Mouse (Mus musculus): ENCODE measurements around the gene Scgb1a1. TPM values are rescaled to one million over a fixed set of nuclear protein-coding genes. Genes with fewer than 3 reads are reported as not detected.

Scgb1a1 gene
- polyA plus RNA-seq, 1 experiment from 2014 or later: not detected

DNA sequence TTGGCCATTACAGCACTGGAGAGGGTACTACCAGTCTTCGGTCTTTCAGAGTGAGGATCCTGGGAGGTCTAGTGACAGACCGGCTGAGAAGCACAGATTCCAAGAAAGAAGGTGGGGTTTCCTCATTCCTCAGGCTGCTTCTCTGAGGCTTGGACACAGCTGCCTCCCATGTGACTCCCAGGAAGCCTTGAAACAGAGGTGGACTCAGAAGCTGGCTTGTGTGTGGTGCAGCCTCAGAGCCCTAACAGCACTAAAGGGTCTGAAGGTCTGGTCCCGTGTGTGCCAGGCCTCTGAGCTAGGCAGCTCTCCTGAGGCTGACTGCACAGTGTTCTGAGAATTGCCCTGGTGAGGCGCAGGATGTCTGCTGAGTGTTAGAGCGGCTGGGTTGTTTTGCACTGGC, 18.3 kb upstream of the Scgb1a1 start:
- Histone ChIP-seq H3K4me2 (ENCODE audit: low read depth, severe bottlenecking) (no peak overlapping the region), H3K9me3 (ENCODE audit: control insufficient read depth, low read length) (no peaks in the 10 kb centered on the region), H3K27me3 (ENCODE audit: control insufficient read depth, insufficient read depth, low read length) (no peaks in the 10 kb centered on the region), H3K4me1 (ENCODE audit: control insufficient read depth, insufficient read depth, low read length) (no peaks in the 10 kb centered on the region; the same call in 1 of the 2 replicates), H3K27ac (replicated peaks; ENCODE audit: low read depth, low read length) (no peak overlapping the region), H3K36me3 (ENCODE audit: control insufficient read depth, insufficient read depth, low read length) (no peaks in the 10 kb centered on the region), H3K4me3 (ENCODE audit: low read depth, low read length) (no peak overlapping the region), H3K9ac (ENCODE audit: low read length) (0 out of 2 replicates have a peak overlapping the region, but pooled peaks have one; percentile 23)
- no peak for DNase-seq (ENCODE audit: low spot score)
- ATAC-seq (ENCODE audit: insufficient number of reproducible peaks, low FRiP score, low TSS enrichment, low read depth): no peak
- WGBS: 55% methylated on average over 5 of the region's 5 CpGs

DNA sequence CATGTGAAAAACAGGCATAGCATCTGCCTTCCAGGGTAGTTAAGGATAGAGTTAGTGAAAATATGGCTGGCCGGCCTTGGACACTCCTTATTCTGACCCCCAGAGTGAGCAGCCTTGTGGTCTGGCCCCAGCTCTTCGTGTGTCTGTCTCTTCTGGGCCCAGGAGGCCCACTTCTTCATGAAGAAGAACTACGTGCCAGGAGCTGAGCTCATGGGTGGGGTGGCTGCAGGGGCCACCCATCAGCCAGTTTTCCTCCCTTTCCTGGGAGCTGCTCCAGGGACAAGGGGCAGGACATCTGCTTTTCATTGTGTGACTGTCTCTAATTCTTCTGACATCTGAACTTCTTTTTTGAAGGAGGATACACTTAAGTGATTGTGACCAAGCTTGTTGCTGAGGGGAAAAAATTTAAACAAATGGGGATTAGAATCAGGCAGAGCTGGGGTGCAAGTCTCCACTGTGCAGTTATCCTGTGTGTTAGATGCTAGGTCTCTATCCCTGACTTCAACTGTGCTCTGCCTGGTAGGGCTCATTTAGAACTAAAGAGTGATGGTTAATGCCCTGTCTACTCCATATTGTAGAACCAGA, 17.4 kb upstream of the Scgb1a1 start:
- WGBS: 69% methylated on average over 3 of the region's 3 CpGs
- H3K4me3 ChIP-seq (ENCODE audit: low read depth, low read length): no peak overlapping the region
- no peaks in the 10 kb centered on the region for H3K36me3 ChIP-seq (ENCODE audit: control insufficient read depth, insufficient read depth, low read length)
- ATAC-seq (ENCODE audit: insufficient number of reproducible peaks, low FRiP score, low TSS enrichment, low read depth) (no peak), DNase-seq (ENCODE audit: low spot score) (no peak)
- no peaks in the 10 kb centered on the region; the same call in 1 of the 2 replicates for H3K4me1 ChIP-seq (ENCODE audit: control insufficient read depth, insufficient read depth, low read length)
- no peaks in the 10 kb centered on the region for H3K9me3 ChIP-seq (ENCODE audit: control insufficient read depth, low read length)
- H3K27ac ChIP-seq (replicated peaks; ENCODE audit: low read depth, low read length): no peak overlapping the region
- no peak overlapping the region for H3K9ac ChIP-seq (ENCODE audit: low read length)
- H3K4me2 ChIP-seq (ENCODE audit: low read depth, severe bottlenecking): no peak overlapping the region
- no peaks in the 10 kb centered on the region for H3K27me3 ChIP-seq (ENCODE audit: control insufficient read depth, insufficient read depth, low read length)

DNA sequence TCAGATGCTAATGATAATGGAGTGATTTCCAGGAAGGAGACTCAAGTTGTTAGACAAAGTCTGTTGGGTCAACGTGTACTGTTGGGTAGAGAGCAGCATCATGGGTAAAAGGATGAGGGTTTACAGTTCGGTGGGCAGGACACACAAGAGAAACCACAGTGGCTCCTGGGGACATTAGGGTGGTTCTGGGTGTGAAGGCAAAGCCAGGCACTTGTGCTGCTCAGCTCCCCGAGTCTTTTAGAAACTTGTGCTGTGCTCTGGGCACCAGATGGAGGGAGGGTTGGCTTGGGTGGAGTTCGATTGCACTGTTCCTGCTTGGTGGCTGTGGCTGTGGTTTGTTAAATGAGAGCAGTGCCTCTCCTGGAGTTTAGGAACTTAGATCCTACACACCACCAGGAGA, 16.2 kb upstream of the Scgb1a1 start:
- no peak for DNase-seq (ENCODE audit: low spot score)
- Histone ChIP-seq H3K27ac (replicated peaks; ENCODE audit: low read depth, low read length) (no peak overlapping the region), H3K27me3 (ENCODE audit: control insufficient read depth, insufficient read depth, low read length) (no peaks in the 10 kb centered on the region), H3K36me3 (ENCODE audit: control insufficient read depth, insufficient read depth, low read length) (no peaks in the 10 kb centered on the region), H3K4me3 (ENCODE audit: low read depth, low read length) (no peak overlapping the region), H3K9ac (ENCODE audit: low read length) (no peak overlapping the region), H3K9me3 (ENCODE audit: control insufficient read depth, low read length) (no peaks in the 10 kb centered on the region), H3K4me1 (ENCODE audit: control insufficient read depth, insufficient read depth, low read length) (no peaks in the 10 kb centered on the region; the same call in 1 of the 2 replicates), H3K4me2 (ENCODE audit: low read depth, severe bottlenecking) (no peak overlapping the region)
- 86% methylated on average over 4 of the region's 4 CpGs for WGBS
- no peak for ATAC-seq (ENCODE audit: insufficient number of reproducible peaks, low FRiP score, low TSS enrichment, low read depth)

DNA sequence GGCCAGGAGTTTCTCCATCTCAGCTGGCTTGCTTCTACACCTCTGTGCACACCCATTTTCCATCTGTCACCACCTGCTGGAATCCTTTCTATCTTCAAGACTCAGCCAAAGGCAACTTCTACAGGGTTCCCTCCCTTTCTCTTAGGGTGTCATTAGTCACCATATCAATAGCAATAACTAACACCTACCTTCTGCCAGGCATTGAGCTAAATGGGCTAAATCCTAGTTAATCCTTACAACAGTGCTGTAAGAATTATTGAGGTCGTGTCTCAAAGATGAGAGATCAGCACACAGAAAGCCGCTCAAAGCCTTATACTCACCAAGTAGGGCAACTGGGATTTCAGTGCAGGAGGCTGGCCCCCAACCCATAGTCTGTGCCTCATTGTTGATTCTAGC, 13.3 kb upstream of the Scgb1a1 start:
- DNase-seq (ENCODE audit: low spot score) (no peak), ATAC-seq (ENCODE audit: insufficient number of reproducible peaks, low FRiP score, low TSS enrichment, low read depth) (no peak)
- Histone ChIP-seq H3K4me2 (ENCODE audit: low read depth, severe bottlenecking) (no peak overlapping the region), H3K27me3 (ENCODE audit: control insufficient read depth, insufficient read depth, low read length) (no peaks in the 10 kb centered on the region), H3K36me3 (ENCODE audit: control insufficient read depth, insufficient read depth, low read length) (no peaks in the 10 kb centered on the region), H3K27ac (replicated peaks; ENCODE audit: low read depth, low read length) (no peak overlapping the region), H3K9me3 (ENCODE audit: control insufficient read depth, low read length) (no peaks in the 10 kb centered on the region), H3K4me3 (ENCODE audit: low read depth, low read length) (no peak overlapping the region), H3K9ac (ENCODE audit: low read length) (no peak overlapping the region), H3K4me1 (ENCODE audit: control insufficient read depth, insufficient read depth, low read length) (no peaks in the 10 kb centered on the region; the same call in 1 of the 2 replicates)
- WGBS: 71% methylated on average over 2 of the region's 2 CpGs

DNA sequence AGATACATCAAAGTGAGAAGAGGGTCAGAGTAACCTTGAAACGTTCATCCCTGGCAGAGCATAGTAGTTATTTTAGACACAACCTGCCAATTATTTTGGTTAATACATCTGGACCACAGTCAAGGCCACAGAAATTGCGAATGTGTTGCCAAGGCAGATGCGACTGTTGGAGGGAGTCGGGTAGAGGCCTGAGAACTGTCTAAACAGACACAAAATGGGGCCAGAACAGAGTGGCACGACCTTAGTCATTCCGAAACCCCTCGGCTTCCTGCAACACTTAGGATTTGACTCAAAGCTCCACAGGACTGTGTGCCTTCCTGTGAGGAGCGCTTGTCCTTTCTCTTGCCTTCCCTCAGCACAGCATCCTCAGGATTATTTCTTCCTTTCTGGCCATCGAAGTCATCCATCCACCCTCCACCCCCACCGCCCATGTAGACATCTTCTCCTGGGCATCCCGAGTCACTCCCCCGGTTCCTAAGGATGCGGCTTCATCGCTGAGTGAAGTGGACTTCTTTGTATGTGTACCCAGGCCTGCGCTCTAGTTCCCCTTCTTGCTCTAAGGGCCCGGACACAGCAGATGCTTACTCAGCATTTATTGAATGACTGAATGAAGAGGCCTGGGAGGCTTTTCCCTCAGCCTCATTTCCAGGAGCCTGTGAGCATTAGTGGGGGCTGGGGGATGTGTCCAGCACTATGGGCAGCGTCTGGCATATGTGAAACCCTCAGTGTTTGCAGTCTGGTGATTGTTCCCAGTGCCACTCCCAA, 12.7 kb upstream of the Scgb1a1 start:
- Histone ChIP-seq H3K36me3 (ENCODE audit: control insufficient read depth, insufficient read depth, low read length) (no peaks in the 10 kb centered on the region), H3K9ac (ENCODE audit: low read length) (no peak overlapping the region), H3K4me3 (ENCODE audit: low read depth, low read length) (no peak overlapping the region), H3K27ac (replicated peaks; ENCODE audit: low read depth, low read length) (no peak overlapping the region), H3K4me2 (ENCODE audit: low read depth, severe bottlenecking) (no peak overlapping the region), H3K27me3 (ENCODE audit: control insufficient read depth, insufficient read depth, low read length) (no peaks in the 10 kb centered on the region), H3K9me3 (ENCODE audit: control insufficient read depth, low read length) (no peaks in the 10 kb centered on the region), H3K4me1 (ENCODE audit: control insufficient read depth, insufficient read depth, low read length) (no peaks in the 10 kb centered on the region)
- WGBS: 82% methylated on average over 17 of the region's 17 CpGs
- no peak for ATAC-seq (ENCODE audit: insufficient number of reproducible peaks, low FRiP score, low TSS enrichment, low read depth)
- DNase-seq (ENCODE audit: low spot score): no peak

DNA sequence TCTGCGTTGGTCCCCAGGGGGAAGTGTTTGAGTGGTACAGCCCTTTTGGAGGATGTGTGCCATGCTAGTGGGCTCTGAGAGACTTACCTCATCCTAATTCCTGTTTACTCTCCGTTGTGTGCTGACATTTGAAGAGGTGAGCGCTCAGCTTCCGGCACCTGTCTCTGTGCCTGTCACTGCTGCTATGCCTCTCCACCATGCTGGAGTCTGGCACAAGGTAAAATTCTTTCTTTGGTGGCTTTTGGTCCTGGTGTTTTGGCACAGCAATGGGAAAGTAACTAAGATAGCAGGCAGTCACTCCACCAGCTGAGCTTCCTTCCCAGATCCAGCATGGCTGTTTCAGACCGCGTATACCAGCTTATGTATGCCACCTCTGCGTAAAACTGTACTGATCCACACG, 12.0 kb upstream of the Scgb1a1 start:
- DNase-seq (ENCODE audit: low spot score): no peak
- Histone ChIP-seq H3K9ac (ENCODE audit: low read length) (no peak overlapping the region), H3K4me1 (ENCODE audit: control insufficient read depth, insufficient read depth, low read length) (no peaks in the 10 kb centered on the region), H3K4me3 (ENCODE audit: low read depth, low read length) (no peak overlapping the region), H3K27me3 (ENCODE audit: control insufficient read depth, insufficient read depth, low read length) (no peaks in the 10 kb centered on the region), H3K9me3 (ENCODE audit: control insufficient read depth, low read length) (no peaks in the 10 kb centered on the region), H3K36me3 (ENCODE audit: control insufficient read depth, insufficient read depth, low read length) (no peaks in the 10 kb centered on the region), H3K27ac (replicated peaks; ENCODE audit: low read depth, low read length) (no peak overlapping the region), H3K4me2 (ENCODE audit: low read depth, severe bottlenecking) (no peak overlapping the region)
- ATAC-seq (ENCODE audit: insufficient number of reproducible peaks, low FRiP score, low TSS enrichment, low read depth): no peak
- WGBS: 92% methylated on average over 8 of the region's 8 CpGs

DNA sequence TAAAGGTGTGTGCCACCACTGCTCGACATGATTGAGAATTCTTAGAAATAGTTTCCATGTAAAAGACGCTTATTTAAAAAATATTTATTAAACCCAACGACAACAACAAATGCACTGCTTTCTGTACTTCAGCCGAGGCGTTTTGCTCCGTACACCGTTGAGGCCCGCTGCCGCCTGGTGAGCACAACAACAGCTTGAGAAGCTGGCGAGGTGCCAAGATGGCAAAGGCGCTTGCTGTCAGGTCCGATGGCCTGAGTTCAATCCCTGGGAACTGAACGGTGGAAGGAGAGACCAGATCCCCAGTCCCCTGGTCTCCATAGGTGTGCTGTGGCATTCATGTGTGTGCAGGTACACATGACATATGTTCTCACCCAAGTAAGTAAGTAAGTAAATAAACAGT, 9.7 kb upstream of the Scgb1a1 start:
- Histone ChIP-seq H3K9ac (ENCODE audit: low read length) (no peak overlapping the region), H3K9me3 (ENCODE audit: control insufficient read depth, low read length) (no peaks in the 10 kb centered on the region), H3K36me3 (ENCODE audit: control insufficient read depth, insufficient read depth, low read length) (no peaks in the 10 kb centered on the region), H3K4me1 (ENCODE audit: control insufficient read depth, insufficient read depth, low read length) (no peaks in the 10 kb centered on the region), H3K27ac (replicated peaks; ENCODE audit: low read depth, low read length) (no peak overlapping the region), H3K27me3 (ENCODE audit: control insufficient read depth, insufficient read depth, low read length) (no peaks in the 10 kb centered on the region), H3K4me2 (ENCODE audit: low read depth, severe bottlenecking) (no peak overlapping the region), H3K4me3 (ENCODE audit: low read depth, low read length) (no peak overlapping the region)
- DNase-seq (ENCODE audit: low spot score): no peak
- no peak for ATAC-seq (ENCODE audit: insufficient number of reproducible peaks, low FRiP score, low TSS enrichment, low read depth)
- WGBS: 90% methylated on average over 13 of the region's 13 CpGs

DNA sequence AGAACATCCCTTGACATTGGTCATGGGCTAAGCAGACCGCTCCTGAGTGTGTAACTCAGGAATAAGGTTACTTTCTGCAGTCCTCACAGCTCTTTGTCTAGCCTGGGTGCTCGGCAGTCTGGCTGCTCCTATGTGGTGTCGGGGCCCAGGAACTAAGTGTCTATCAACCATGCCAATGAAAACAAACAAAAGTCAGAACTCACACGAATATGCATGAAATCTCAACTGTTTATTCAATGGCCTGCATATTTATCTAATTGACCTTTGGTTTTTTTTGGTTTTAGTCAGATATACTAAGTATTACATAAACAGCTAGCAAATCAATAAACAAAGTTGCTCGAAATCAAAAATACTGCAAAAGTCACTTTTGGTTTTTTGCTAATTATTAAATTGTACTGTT, 7.4 kb upstream of the Scgb1a1 start:
- ATAC-seq (ENCODE audit: insufficient number of reproducible peaks, low FRiP score, low TSS enrichment, low read depth): no peak
- H3K9ac ChIP-seq (ENCODE audit: low read length): no peak overlapping the region
- DNase-seq (ENCODE audit: low spot score): no peak
- no peaks in the 10 kb centered on the region for H3K4me1 ChIP-seq (ENCODE audit: control insufficient read depth, insufficient read depth, low read length)
- H3K27ac ChIP-seq (replicated peaks; ENCODE audit: low read depth, low read length): no peak overlapping the region
- no peak overlapping the region for H3K4me2 ChIP-seq (ENCODE audit: low read depth, severe bottlenecking)
- WGBS: 84% methylated on average over 5 of the region's 5 CpGs
- H3K9me3 ChIP-seq (ENCODE audit: control insufficient read depth, low read length): no peaks in the 10 kb centered on the region
- no peak overlapping the region for H3K4me3 ChIP-seq (ENCODE audit: low read depth, low read length)
- H3K36me3 ChIP-seq (ENCODE audit: control insufficient read depth, insufficient read depth, low read length): no peaks in the 10 kb centered on the region
- H3K27me3 ChIP-seq (ENCODE audit: control insufficient read depth, insufficient read depth, low read length): no peaks in the 10 kb centered on the region

Measured in limb, embryonic 11.5 days (tissue).